In the genomic region with DNA sequence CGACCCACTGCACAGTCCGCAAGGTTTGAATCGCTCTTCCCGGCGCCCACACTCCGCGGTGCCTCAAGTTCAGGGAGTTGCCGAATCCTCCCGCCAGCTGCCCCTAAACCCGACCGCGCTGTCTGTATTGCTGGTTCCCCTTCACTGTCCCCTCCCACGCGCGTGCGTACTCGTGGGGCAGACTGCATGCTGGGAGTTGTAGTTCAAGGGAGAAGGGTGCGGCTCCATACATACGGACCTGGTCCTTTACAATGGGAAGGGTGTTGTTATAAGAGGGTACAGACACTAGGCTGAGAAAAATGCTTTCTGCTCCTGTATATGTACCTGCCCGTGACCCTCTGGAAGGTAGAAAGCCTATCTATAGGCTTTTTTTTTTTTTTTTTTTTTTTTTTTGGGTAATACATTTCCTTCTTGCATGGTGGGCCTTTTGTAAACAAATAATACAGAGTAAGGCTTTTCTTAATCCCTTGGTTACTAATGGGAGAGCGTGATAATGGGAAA, we compare ENCODE assay signal across 8 mouse cellular contexts. TPM values are rescaled to one million over a fixed set of nuclear protein-coding genes. Genes with fewer than 3 reads are reported as not detected.
DNase-seq lines count a peak whose midpoint lies in the region; ATAC-seq lines count a peak whose summit lies in the region.

Tmod3 (minus strand) TSS at position 146 of the 501 bp plus-strand sequence.

- H3K27me3 ChIP-seq in hindbrain, embryonic 15.5 days, result no peaks in the 10 kb centered on the region

- H3K9ac ChIP-seq in hindbrain, embryonic 15.5 days, result peak within 1 kb of the TSS; percentile 74

- peaks cover 32% of the 10 kb centered on the region for H3K4me1 ChIP-seq in hindbrain, embryonic 15.5 days (replicated peaks)

- peak within 1 kb of the TSS; percentile 90 for H3K4me3 ChIP-seq in hindbrain, embryonic 15.5 days
- H3K4me3 ChIP-seq in macrophage (ENCODE audit: inconsistent target), result peak within 1 kb of the TSS; percentile 84

- peak; percentile 96 for ATAC-seq in hindbrain, embryonic 15.5 days (ENCODE audit: low FRiP score, low read depth)

- no peaks in the 10 kb centered on the region for H3K9me3 ChIP-seq in hindbrain, embryonic 15.5 days

- no peaks in the 10 kb centered on the region for H3K36me3 ChIP-seq in hindbrain, embryonic 15.5 days
- H3K36me3 ChIP-seq in macrophage (ENCODE audit: inconsistent target), result no peaks in the 10 kb centered on the region

- DNase-seq in T-cell, adult 2 months (ENCODE audit: low spot score), result peak; percentile 90
- peak; percentile 95 for DNase-seq in cerebellum, postnatal 36 days
- peak; percentile 94 for DNase-seq in frontal cortex, postnatal 36 days (ENCODE audit: low spot score in 2 of 2)
- peak; percentile 97 to 98 for DNase-seq in left cerebral cortex, adult 18-20 months (ENCODE audit: low spot score in 2 of 2)
- peak; percentile 97 for DNase-seq in right cerebral cortex, adult 18-20 months
- peak; percentile 86 for DNase-seq in urinary bladder, postnatal 10 days (ENCODE audit: low spot score)

- peak within 1 kb of the TSS; percentile 84 for H3K4me2 ChIP-seq in hindbrain, embryonic 15.5 days

- peak within 1 kb of the TSS; percentile 80 for H3K27ac ChIP-seq in hindbrain, embryonic 15.5 days (replicated peaks)
- H3K27ac ChIP-seq in macrophage, result peak within 1 kb of the TSS; percentile 53

- 3% methylated on average over 21 of the region's 21 CpGs for WGBS in hindbrain, embryonic 15.5 days
- WGBS in macrophage (ENCODE audit: missing documents), result 3% methylated on average over 14 of the region's 21 CpGs

- peaks cover 45% of the 10 kb centered on the region for H3K79me2 ChIP-seq in macrophage (ENCODE audit: inconsistent target)

RNA-seq across cellular contexts. Expression of gene Tmod3, which starts in this region (rescaled TPM):
- polyA plus RNA-seq in hindbrain, embryonic 15.5 days (2015; fragmentation: Nextera tagmentation; extraction: Ambion mirVana), result 80.8 and 84.5 TPM in 2 replicates
- 10 to 100 TPM; 43.1 to 54.8 TPM for total RNA-seq in left cerebral cortex, adult 18-20 months (2021)
- 100 to 1,000 TPM in 10 of 26 experiments, 10 to 100 TPM in 16; 44.3 to 387 (median 86.0) TPM for total RNA-seq in macrophage (2018; cell fraction: chromatin; rRNA removed)
- 100 to 1,000 TPM in 1 of 26 experiments, 10 to 100 TPM in 25; 71.2 to 122 (median 82.0) TPM for total RNA-seq in macrophage (2018; cell fraction: cytosol; rRNA removed)
- 100 to 1,000 TPM in 10 of 26 experiments, 10 to 100 TPM in 16; 51.8 to 364 (median 84.8) TPM for total RNA-seq in macrophage (2018; cell fraction: nucleus; rRNA removed)
- polyA plus RNA-seq in macrophage (2018), result 69.0 to 94.7 TPM (median 81.9 TPM) in 3 replicates

Comparison
In these comparisons a context has a peak if more than half of its experiments do, and no peak if none do; other contexts are left out.
1. Peak in every context shown above with its lines: DNase-seq, ATAC-seq, H3K4me3 ChIP-seq and H3K27ac ChIP-seq.